Mouse (Mus musculus) E14TG2a.4 (cell line): ENCODE measurements around the gene Ubash3a.

ENCODE experiments used
- CTCF ChIP-seq: conservative IDR thresholded peaks from 2 replicates; pipeline ENCODE4 v1.5.1; 2014; ENCODE audit warnings: low read length
- NANOG ChIP-seq: IDR thresholded peaks from 2 replicates; pipeline ENCODE4 v1.6.1; 2014; ENCODE audit warnings: borderline replicate concordance, low read length, mixed read lengths
- POU5F1 ChIP-seq: IDR thresholded peaks from 2 replicates; pipeline ENCODE4 v1.6.1; 2014; ENCODE audit warnings: low read length, borderline replicate concordance

DNA sequence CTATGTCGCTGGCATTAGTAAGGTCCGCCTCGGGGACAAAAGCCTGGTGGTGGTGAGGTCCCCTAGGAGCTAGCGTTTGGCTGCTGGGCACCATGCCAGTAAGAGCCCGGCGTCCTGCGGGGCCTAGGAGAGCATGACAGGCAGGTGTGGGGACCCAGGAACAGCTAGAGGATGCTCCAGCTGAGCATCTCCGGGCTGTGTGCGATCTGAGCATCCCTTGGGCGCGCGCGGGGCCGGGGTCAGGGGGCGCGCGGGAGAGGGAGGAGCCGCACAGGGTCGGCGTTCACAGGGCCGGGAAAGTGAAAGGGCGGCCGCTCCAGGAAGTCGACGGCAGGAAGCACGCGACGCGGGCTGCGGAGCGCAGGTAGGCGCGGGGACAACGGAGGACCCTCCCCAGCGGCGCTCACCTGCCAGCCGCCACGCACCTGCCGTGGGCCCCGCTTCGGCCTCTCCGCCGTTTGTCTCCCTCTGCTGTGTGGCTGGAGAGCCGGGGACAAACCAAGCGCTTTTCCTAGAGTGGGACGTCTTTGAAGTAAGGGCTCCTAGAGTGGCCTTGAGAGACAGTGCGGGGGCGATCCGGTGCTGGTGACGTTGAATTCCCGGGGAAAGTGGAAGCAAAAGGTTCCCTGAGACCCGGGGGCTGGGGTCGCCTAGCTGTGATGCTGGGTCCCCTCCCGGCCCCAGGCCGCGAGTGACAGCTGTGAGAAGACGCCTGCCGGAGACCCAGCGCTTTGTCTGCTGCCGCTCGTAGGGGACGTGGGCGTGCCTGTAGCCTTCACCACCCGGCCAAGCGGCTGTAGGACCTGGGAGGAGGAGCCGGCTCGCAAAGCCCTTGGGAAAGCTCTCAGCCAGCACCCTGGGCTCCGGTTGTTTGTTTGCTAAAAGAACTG is 88.5 kb downstream of the Ubash3a start:
- TF ChIP-seq CTCF (no peak), NANOG (no peak), POU5F1 (no peak)
